Mouse (Mus musculus): Measurements from ENCODE around the gene Gm21996.
"Not testable (repeated sequence)": the region's sequence is repeated elsewhere in the genome, so short reads cannot be mapped to it uniquely, and the experiment has no call there.

Gene Gm21996

GRCm38 (mm10) chrY:89745432-89745831 is at the start of gene Gm21996:
Gene Gm21996, minus strand, starts transcription at chrY:89745532.
- not testable (repeated sequence) for DNase-seq
